Mouse (Mus musculus) CH12.LX (cell line): Measurements from ENCODE around the gene Fndc3a. TPM values are rescaled to one million over a fixed set of nuclear protein-coding genes. Genes with fewer than 3 reads are reported as not detected.
A peak's percentile ranks its signal among the peaks of the same experiment; 100 is the strongest.

ENCODE experiments used
- DNase-seq: peaks from one replicate; pipeline ENCODE4 v3.0.0-alpha.2; 2013; ENCODE audit errors: extremely low read depth
- H3K27ac ChIP-seq: 2 replicates; pipeline ENCODE4 v1.5.1; 2012; ENCODE audit warnings: low read depth, mild to moderate bottlenecking, control low read depth, moderate library complexity; ENCODE audit not compliant: insufficient read depth
- H3K27me3 ChIP-seq: replicated peaks from 2 replicates; pipeline ENCODE3; 2012; ENCODE audit warnings: inconsistent platforms
- H3K36me3 ChIP-seq, 2 experiments: replicated peaks in 1 of 2; 2 replicates each; pipeline versions ENCODE3 to v1.6.1; 2012; ENCODE audit warnings: inconsistent platforms in 1 of 2, low read length in 1 of 2, mild to moderate bottlenecking in 1 of 2, mixed read lengths in 1 of 2, moderate library complexity in 1 of 2; ENCODE audit not compliant: control insufficient read depth in 1 of 2, insufficient read depth in 1 of 2
- H3K4me1 ChIP-seq, 2 experiments: 2 replicates each; pipeline ENCODE4 v1.6.1; 2012; ENCODE audit warnings: inconsistent platforms in 1 of 2, moderate library complexity in 1 of 2; ENCODE audit not compliant: insufficient read depth in 2 of 2, control insufficient read depth in 1 of 2
- H3K4me2 ChIP-seq: 2 replicates; pipeline ENCODE4 v1.6.1; 2012; ENCODE audit warnings: low read depth, mild to moderate bottlenecking, control low read depth; ENCODE audit not compliant: poor library complexity, insufficient read depth, severe bottlenecking
- H3K4me3 ChIP-seq, 3 experiments: fragments of 150-350 bp in 1 of 3; sonication (generic) in 1 of 3; replicated peaks in 1 of 3; 2 replicates each; pipeline versions ENCODE3 to v1.5.1; 2011 to 2012; ENCODE audit warnings: low read depth in 2 of 3, low read length in 2 of 3, mild to moderate bottlenecking in 2 of 3, moderate library complexity in 2 of 3, control low read depth in 1 of 3, improper control_type of control experiment in 1 of 3, inconsistent platforms in 1 of 3, mixed read lengths in 1 of 3; ENCODE audit not compliant: poor library complexity in 1 of 3
- H3K79me2 ChIP-seq: replicated peaks from 2 replicates; pipeline ENCODE4 v1.6.1; 2012; ENCODE audit warnings: mild to moderate bottlenecking, moderate library complexity; ENCODE audit not compliant: control insufficient read depth, poor library complexity, insufficient read depth, severe bottlenecking; ENCODE audit errors: extremely low read depth
- H3K9ac ChIP-seq: 2 replicates; pipeline ENCODE4 v1.6.1; 2012; ENCODE audit warnings: low read depth, mild to moderate bottlenecking, control low read depth, moderate library complexity; ENCODE audit not compliant: insufficient read depth
- H3K9me3 ChIP-seq: replicated peaks from 2 replicates; pipeline ENCODE3; 2012; ENCODE audit warnings: low read length, inconsistent platforms, mixed read lengths
- BHLHE40 ChIP-seq: IDR thresholded peaks from 2 replicates; pipeline ENCODE4 v1.6.1; 2011; ENCODE audit warnings: mild to moderate bottlenecking, low read depth, low read length, improper control_type of control experiment
- CHD2 ChIP-seq: IDR thresholded peaks from 2 replicates; pipeline ENCODE4 v1.6.1; 2011; ENCODE audit warnings: low read length, improper control_type of control experiment
- CTCF ChIP-seq, 2 experiments: IDR thresholded peaks in 1 of 2; conservative IDR thresholded peaks in 1 of 2; 2 replicates each; pipeline ENCODE4 v1.5.1; 2011 to 2012; ENCODE audit warnings: low read depth in 2 of 2, low read length in 2 of 2, improper control_type of control experiment in 1 of 2, inconsistent platforms in 1 of 2, mild to moderate bottlenecking in 1 of 2, moderate library complexity in 1 of 2
- ELF1 ChIP-seq: IDR thresholded peaks from 2 replicates; pipeline ENCODE4 v1.6.1; 2014; ENCODE audit warnings: low read depth, mild to moderate bottlenecking, inconsistent platforms, low read length, improper control_type of control experiment
- EP300 ChIP-seq: IDR thresholded peaks from 2 replicates; pipeline ENCODE4 v1.6.1; 2011; ENCODE audit warnings: low read length, improper control_type of control experiment
- ETS1 ChIP-seq: conservative IDR thresholded peaks from 2 replicates; pipeline ENCODE4 v1.6.1; 2012; ENCODE audit warnings: low read depth, mild to moderate bottlenecking, inconsistent platforms, low read length, improper control_type of control experiment, moderate library complexity
- HCFC1 ChIP-seq: IDR thresholded peaks from 2 replicates; pipeline ENCODE4 v1.6.1; 2012; ENCODE audit warnings: low read depth, mild to moderate bottlenecking, inconsistent platforms, low read length, improper control_type of control experiment
- IRF4 ChIP-seq: IDR thresholded peaks from 2 replicates; pipeline ENCODE4 v1.6.1; 2014; ENCODE audit warnings: low read depth, mild to moderate bottlenecking, inconsistent platforms, low read length, improper control_type of control experiment
- JUN ChIP-seq: IDR thresholded peaks from 2 replicates; pipeline ENCODE4 v1.6.1; 2011; ENCODE audit warnings: low read depth, mild to moderate bottlenecking, low read length, improper control_type of control experiment, moderate library complexity; ENCODE audit not compliant: insufficient read depth
- MAFK ChIP-seq: IDR thresholded peaks from 2 replicates; pipeline ENCODE4 v1.6.1; 2011; ENCODE audit warnings: low read length, improper control_type of control experiment; ENCODE audit not compliant: insufficient replicate concordance
- MAX ChIP-seq: IDR thresholded peaks from 2 replicates; pipeline ENCODE4 v1.6.1; 2011; ENCODE audit warnings: low read length, improper control_type of control experiment
- MEF2A ChIP-seq: IDR thresholded peaks from 2 replicates; pipeline ENCODE4 v1.6.1; 2014; ENCODE audit warnings: low read depth, mild to moderate bottlenecking, inconsistent platforms, low read length, improper control_type of control experiment, borderline replicate concordance
- MXI1 ChIP-seq: IDR thresholded peaks from 2 replicates; pipeline ENCODE4 v1.6.1; 2011; ENCODE audit warnings: mild to moderate bottlenecking, low read depth, low read length, improper control_type of control experiment
- MYC ChIP-seq: IDR thresholded peaks from 2 replicates; pipeline ENCODE4 v1.6.1; 2011; ENCODE audit warnings: low read depth, mild to moderate bottlenecking, improper control_type of control experiment, low read length
- NELFE ChIP-seq: IDR thresholded peaks from 2 replicates; pipeline ENCODE4 v1.6.1; 2011; ENCODE audit warnings: low read depth, low read length, improper control_type of control experiment
- NRF1 ChIP-seq: IDR thresholded peaks from 2 replicates; pipeline ENCODE4 v1.6.1; 2014; ENCODE audit warnings: low read depth, mild to moderate bottlenecking, inconsistent platforms, low read length, improper control_type of control experiment, moderate library complexity
- POLR2A ChIP-seq: IDR thresholded peaks from 2 replicates; pipeline ENCODE4 v1.6.1; 2011; ENCODE audit warnings: low read depth, mild to moderate bottlenecking, improper control_type of control experiment, low read length
- POLR2AphosphoS2 ChIP-seq: IDR thresholded peaks from 2 replicates; pipeline ENCODE4 v1.6.1; 2011; ENCODE audit warnings: low read depth, low read length, improper control_type of control experiment
- RAD21 ChIP-seq: IDR thresholded peaks from 2 replicates; pipeline ENCODE4 v1.6.1; 2011; ENCODE audit warnings: low read depth, mild to moderate bottlenecking, low read length, improper control_type of control experiment, moderate library complexity
- RCOR1 ChIP-seq: conservative IDR thresholded peaks from 2 replicates; pipeline ENCODE4 v1.6.1; 2012; ENCODE audit warnings: low read depth, mild to moderate bottlenecking, inconsistent platforms, low read length, improper control_type of control experiment
- SIN3A ChIP-seq: IDR thresholded peaks from 2 replicates; pipeline ENCODE4 v1.6.1; 2012; ENCODE audit warnings: low read length, improper control_type of control experiment, inconsistent platforms
- SMC3 ChIP-seq: IDR thresholded peaks from 2 replicates; pipeline ENCODE4 v1.6.1; 2011; ENCODE audit warnings: low read depth, low read length, improper control_type of control experiment
- TBP ChIP-seq: conservative IDR thresholded peaks from 2 replicates; pipeline ENCODE4 v1.6.1; 2011; ENCODE audit warnings: low read depth, low read length, improper control_type of control experiment
- TCF12 ChIP-seq: IDR thresholded peaks from 2 replicates; pipeline ENCODE4 v1.6.1; 2014; ENCODE audit warnings: low read depth, mild to moderate bottlenecking, inconsistent platforms, low read length, improper control_type of control experiment
- UBTF ChIP-seq: IDR thresholded peaks from 2 replicates; pipeline ENCODE4 v1.6.1; 2012; ENCODE audit warnings: low read depth, mild to moderate bottlenecking, inconsistent platforms, low read length, improper control_type of control experiment, moderate library complexity
- USF2 ChIP-seq: conservative IDR thresholded peaks from 2 replicates; pipeline ENCODE4 v1.6.1; 2011; ENCODE audit warnings: low read depth, low read length, improper control_type of control experiment
- ZC3H11A ChIP-seq: IDR thresholded peaks from 2 replicates; pipeline ENCODE4 v1.6.1; 2012; ENCODE audit warnings: low read depth, mild to moderate bottlenecking, inconsistent platforms, low read length, improper control_type of control experiment
- ZKSCAN1 ChIP-seq: IDR thresholded peaks from 2 replicates; pipeline ENCODE4 v1.6.1; 2012; ENCODE audit warnings: low read depth, inconsistent platforms, low read length, improper control_type of control experiment, borderline replicate concordance
- ZMIZ1 ChIP-seq: IDR thresholded peaks from 2 replicates; pipeline ENCODE4 v1.6.1; 2012; ENCODE audit warnings: low read depth, mild to moderate bottlenecking, inconsistent platforms, low read length, improper control_type of control experiment
- ZNF384 ChIP-seq: IDR thresholded peaks from 2 replicates; pipeline ENCODE4 v1.6.1; 2012; ENCODE audit warnings: low read depth, low read length, improper control_type of control experiment, inconsistent platforms
- dilution Hi-C: fragments of 300-500 bp; cut with MboI; formaldehyde crosslinking; loops from 2 replicates; pipeline ENCODE4 v1.14.3; 2020; ENCODE audit warnings: low sequenced_read_pairs; ENCODE audit not compliant: extremely low pct_unique_long_range_greater_than_20kb, extremely low pct_ligation_motif_present
- in situ Hi-C: fragments of 300-500 bp; cut with MboI; formaldehyde crosslinking; loops from 3 replicates; pipeline ENCODE4 v1.14.3; 2019; ENCODE audit warnings: low sequenced_read_pairs, low pct_ligation_motif_present, low pct_unique_long_range_greater_than_20kb, mixed read lengths
- polyA plus RNA-seq: library from polyadenylated mRNA; unstranded; fragments of >175 nt; gene quantifications from 2 replicates; pipeline ENCODE4 v1.2.1, GENCODE M21; 2012; ENCODE audit warnings: low read depth; ENCODE audit not compliant: insufficient read length
- total RNA-seq, 2 experiments: library from RNA; depleted of rRNA; stranded (reverse); fragments of 300-350 nt in 1 of 2; fragments of >200 nt in 1 of 2; gene quantifications; 2 replicates each; pipeline ENCODE4 v1.2.3; 2012 to 2014

Gene Fndc3a
- total and polyA plus RNA-seq, 3 experiments, result 35.4 to 48.6 (median 40.0) TPM

GRCm38 (mm10) chr14:72603194-72603521 lies 106.6 kb downstream of the Fndc3a start:
- peak overlapping the region; percentile 28; the same call in 1 of the 2 replicates for H3K27ac ChIP-seq

GRCm38 (mm10) chr14:72602521-72603193 lies 107.1 kb downstream of the Fndc3a start:
- peaks cover 4% of the 10 kb centered on the region for H3K9me3 ChIP-seq
- H3K9ac ChIP-seq, result peak overlapping the region; percentile 44; the same call in 1 of the 2 replicates
- peaks cover 18 to 52% of the 10 kb centered on the region in 2 experiments for H3K36me3 ChIP-seq
- dilution Hi-C loops (no loop called here), in situ Hi-C loops (no loop called here)
- H3K4me2 ChIP-seq, result peak overlapping the region; percentile 59
- DNase-seq, result peak; percentile 79
- H3K4me3 ChIP-seq, result peak overlapping the region; percentile 20 to 45 (median 37)
- H3K27me3 ChIP-seq, result no peaks in the 10 kb centered on the region
- peaks cover 48% of the 10 kb centered on the region for H3K79me2 ChIP-seq
- H3K27ac ChIP-seq, result peak overlapping the region; percentile 28; the same call in 1 of the 2 replicates
- H3K4me1 ChIP-seq, result peaks cover 4 to 47% of the 10 kb centered on the region in 2 experiments; a peak in 3 of 4 replicates
- TF ChIP-seq HCFC1 (peak; percentile 55; the same call in 1 of the 2 replicates), TCF12 (no peak), MEF2A (no peak), NRF1 (no peak), UBTF (no peak), ZNF384 (peak; percentile 92), ZC3H11A (no peak), ZMIZ1 (no peak), ELF1 (peak; percentile 42), POLR2AphosphoS2 (no peak; the same call in 1 of the 2 replicates), MAX (peak; percentile 82), POLR2A (peak; percentile 34; the same call in 1 of the 2 replicates), JUN (no peak), USF2 (peak; percentile 99), EP300 (no peak; the same call in 1 of the 2 replicates), SIN3A (peak; percentile 66; the same call in 1 of the 2 replicates), BHLHE40 (peak; percentile 96), CHD2 (no peak), MAFK (no peak), IRF4 (no peak), ETS1 (no peak; the same call in 1 of the 2 replicates)

More at GRCm38 (mm10) chr14:72603194-72603521, 106.6 kb downstream of the Fndc3a start:
- peaks cover 4 to 42% of the 10 kb centered on the region in 2 experiments; a peak in 3 of 4 replicates for H3K4me1 ChIP-seq
- peaks cover 50% of the 10 kb centered on the region for H3K79me2 ChIP-seq
- H3K4me2 ChIP-seq, result peak overlapping the region; percentile 59
- peak overlapping the region; percentile 44; the same call in 1 of the 2 replicates for H3K9ac ChIP-seq
- no peak for DNase-seq
- in situ Hi-C loops, result no loop called here
- H3K9me3 ChIP-seq, result peaks cover 4% of the 10 kb centered on the region
- peaks cover 20 to 50% of the 10 kb centered on the region in 2 experiments for H3K36me3 ChIP-seq
- TF ChIP-seq ZMIZ1, result 0 out of 2 replicates have a peak, but pooled peaks have one; percentile 23
- no peak for TF ChIP-seq SIN3A
- TF ChIP-seq TCF12, result no peak
- peak; percentile 32; the same call in 1 of the 2 replicates for TF ChIP-seq NELFE
- TF ChIP-seq TBP, result no peak
- TF ChIP-seq RAD21, result no peak
- no peak for TF ChIP-seq ZNF384
- 0 out of 2 replicates have a peak, but pooled peaks have one; percentile 67 for TF ChIP-seq RCOR1
- 0 out of 2 replicates have a peak, but pooled peaks have one; percentile 39 for TF ChIP-seq IRF4
- TF ChIP-seq ZKSCAN1, result no peak
- no peak for TF ChIP-seq JUN
- no peak for TF ChIP-seq UBTF
- no peak for TF ChIP-seq USF2
- no peak for TF ChIP-seq MEF2A
- 0 out of 2 replicates have a peak, but pooled peaks have one; percentile 16 for TF ChIP-seq MYC
- TF ChIP-seq POLR2AphosphoS2, result peak; percentile 57; the same call in 1 of the 2 replicates
- no peak for TF ChIP-seq MAX
- no peak for TF ChIP-seq NRF1
- no peak for TF ChIP-seq BHLHE40
- TF ChIP-seq ELF1, result no peak
- TF ChIP-seq ETS1, result no peak
- TF ChIP-seq MXI1, result peak; percentile 45; the same call in 1 of the 2 replicates
- TF ChIP-seq MAFK, result no peak
- no peak for TF ChIP-seq CTCF (conservative IDR thresholded peaks at IDR 0.05 in 1 of 2, IDR thresholded peaks at IDR 0.05 in 1 of 2; ENCODE audit: low read depth in 2 of 2, low read length in 2 of 2)
- no peak for TF ChIP-seq HCFC1
- no peak for TF ChIP-seq SMC3
- TF ChIP-seq, all 38 proteins: peak for 7
- H3K27me3 ChIP-seq, result no peaks in the 10 kb centered on the region
- dilution Hi-C loops, result no loop called here
- H3K4me3 ChIP-seq, result peak overlapping the region; percentile 20 to 45 (median 37)
